Mouse (Mus musculus) midbrain, embryonic 11.5 days (tissue): Measurements from ENCODE around the gene Mdga2. TPM values are rescaled to one million over a fixed set of nuclear protein-coding genes. Genes with fewer than 3 reads are reported as not detected.

Experiments used
- ATAC-seq: fragments of 200-750 bp; cut with Nextera tagmentation; 2 replicates; pipeline ENCODE4 v1.8.0; 2017; ENCODE audit warnings: moderate TSS enrichment, moderate library complexity; ENCODE audit not compliant: low FRiP score
- DNase-seq: peaks from one replicate; pipeline ENCODE4 v3.0.0; 2015; ENCODE audit warnings: low spot score; ENCODE audit errors: missing footprints
- H3K27ac ChIP-seq: fragments of 300-500 bp; sonication (generic); 2 replicates; pipeline ENCODE4 v1.5.1; 2014; ENCODE audit warnings: low read depth, low read length
- H3K27me3 ChIP-seq: fragments of 300-500 bp; sonication (generic); 2 replicates; pipeline ENCODE4 v1.6.1; 2014; ENCODE audit warnings: mild to moderate bottlenecking, low read length, moderate library complexity, mixed read lengths; ENCODE audit not compliant: control insufficient read depth, insufficient read depth
- H3K36me3 ChIP-seq: fragments of 300-500 bp; sonication (generic); 2 replicates; pipeline ENCODE4 v1.6.1; 2014; ENCODE audit warnings: mild to moderate bottlenecking, low read length, moderate library complexity, mixed read lengths; ENCODE audit not compliant: control insufficient read depth, insufficient read depth
- H3K4me1 ChIP-seq: fragments of 300-500 bp; sonication (generic); 2 replicates; pipeline ENCODE4 v1.6.1; 2014; ENCODE audit warnings: low read length; ENCODE audit not compliant: control insufficient read depth, insufficient read depth
- H3K4me2 ChIP-seq: fragments of 300-500 bp; sonication (generic); 2 replicates; pipeline ENCODE4 v1.6.1; 2014; ENCODE audit warnings: mild to moderate bottlenecking, moderate library complexity
- H3K4me3 ChIP-seq: fragments of 300-500 bp; sonication (generic); 2 replicates; pipeline ENCODE4 v1.5.1; 2014; ENCODE audit warnings: low read depth, low read length
- H3K9ac ChIP-seq: fragments of 300-500 bp; sonication (generic); 2 replicates; pipeline ENCODE4 v1.6.1; 2014; ENCODE audit warnings: low read length
- H3K9me3 ChIP-seq: fragments of 300-500 bp; sonication (generic); 2 replicates; pipeline ENCODE4 v1.6.1; 2016; ENCODE audit warnings: low read length; ENCODE audit not compliant: control insufficient read depth
- WGBS: fragments of 180-500 bp; shearing (Covaris S2); extraction: QIAGEN DNeasy Blood & Tissue Kit; methylation state at CpG from one replicate; pipeline ENCODE4 v1.1.7; 2014; 5-methylcytosine and 5-hydroxymethylcytosine counted together
- polyA plus RNA-seq: library from polyadenylated mRNA; unstranded; fragments of >200 nt; fragmentation: Nextera tagmentation; extraction: Ambion mirVana; gene quantifications from 2 replicates; pipeline ENCODE4 v1.2.1, GENCODE M21; 2014

Mdga2 gene
- polyA plus RNA-seq, 1 experiment from 2014 or later = 4.0 TPM

DNA sequence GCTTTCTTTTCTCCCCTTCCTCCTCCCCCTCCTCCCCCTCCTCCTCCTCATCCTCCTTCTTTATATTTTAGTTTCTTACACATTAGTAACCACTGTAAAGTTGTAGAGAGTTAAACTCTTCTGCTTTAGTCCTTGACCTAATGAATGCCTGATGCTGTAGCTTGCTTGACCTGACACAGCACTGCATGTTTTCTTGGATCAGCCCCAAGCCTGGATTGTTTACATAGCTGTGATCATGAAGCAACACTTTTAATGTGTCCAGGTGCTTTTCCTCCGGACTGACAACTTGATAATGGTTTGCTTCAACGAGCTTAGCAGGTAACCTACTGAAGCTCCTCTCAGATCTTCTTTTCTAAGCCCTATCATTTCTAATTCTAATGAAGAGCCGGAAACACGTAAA lies 723.1 kb downstream of the Mdga2 start:
- ATAC-seq = no peak
- Histone ChIP-seq H3K9me3 (no peaks in the 10 kb centered on the region), H3K4me3 (no peak overlapping the region), H3K9ac (no peak overlapping the region), H3K27ac (no peak overlapping the region), H3K4me2 (no peak overlapping the region), H3K4me1 (no peaks in the 10 kb centered on the region), H3K36me3 (no peaks in the 10 kb centered on the region), H3K27me3 (no peaks in the 10 kb centered on the region)
- WGBS = 79% methylated on average over 4 of the region's 4 CpGs
- DNase-seq = no peak

GRCm38 (mm10) chr12:66470868-66471267 lies 751.5 kb downstream of the Mdga2 start:
- 43% methylated on average over 4 of the region's 4 CpGs for WGBS
- Histone ChIP-seq H3K36me3 (no peaks in the 10 kb centered on the region), H3K27ac (no peak overlapping the region), H3K4me3 (no peak overlapping the region), H3K9ac (no peak overlapping the region), H3K4me2 (no peak overlapping the region), H3K27me3 (no peaks in the 10 kb centered on the region), H3K4me1 (peaks cover 4% of the 10 kb centered on the region; the same call in 1 of the 2 replicates), H3K9me3 (no peaks in the 10 kb centered on the region)
- ATAC-seq (peak; percentile 59; the same call in 1 of the 2 replicates), DNase-seq (no peak)

GRCm38 (mm10) chr12:66470243-66470863 lies 752.0 kb downstream of the Mdga2 start:
- H3K9me3 ChIP-seq = no peaks in the 10 kb centered on the region
- H3K4me3 ChIP-seq = no peak overlapping the region
- H3K36me3 ChIP-seq = no peaks in the 10 kb centered on the region
- 67% methylated on average over 8 of the region's 8 CpGs for WGBS
- no peak overlapping the region for H3K4me2 ChIP-seq
- ATAC-seq (peak; percentile 73), DNase-seq (peak; percentile 92)
- H3K27me3 ChIP-seq = no peaks in the 10 kb centered on the region
- H3K4me1 ChIP-seq = peaks cover 4% of the 10 kb centered on the region; the same call in 1 of the 2 replicates
- H3K9ac ChIP-seq = no peak overlapping the region
- no peak overlapping the region for H3K27ac ChIP-seq

DNA sequence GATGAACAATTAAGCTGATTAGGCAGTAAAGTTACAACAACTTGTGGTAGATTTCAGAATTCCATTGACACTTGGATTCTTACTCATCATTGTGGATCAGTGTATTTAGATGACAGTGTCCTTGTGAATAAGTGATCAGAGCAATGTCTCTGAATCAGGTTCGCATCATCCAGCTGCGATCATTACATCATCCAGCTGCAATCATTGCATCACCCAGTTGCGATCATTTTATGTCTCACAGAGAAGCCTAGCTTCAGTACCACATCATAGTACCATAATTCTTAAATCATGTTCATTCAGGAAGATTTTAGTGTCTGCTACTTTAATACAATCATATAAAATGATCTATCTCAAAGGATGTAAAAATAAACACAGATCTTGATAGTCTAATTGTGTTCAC lies 756.8 kb downstream of the Mdga2 start:
- DNase-seq (no peak), ATAC-seq (no peak)
- peaks cover 3% of the 10 kb centered on the region; the same call in 1 of the 2 replicates for H3K4me1 ChIP-seq
- WGBS = 98% methylated on average over 3 of the region's 3 CpGs
- H3K9me3 ChIP-seq = no peaks in the 10 kb centered on the region
- H3K9ac ChIP-seq = no peak overlapping the region
- H3K36me3 ChIP-seq = no peaks in the 10 kb centered on the region
- no peak overlapping the region for H3K27ac ChIP-seq
- H3K4me3 ChIP-seq = no peak overlapping the region
- H3K27me3 ChIP-seq = no peaks in the 10 kb centered on the region
- H3K4me2 ChIP-seq = no peak overlapping the region

DNA sequence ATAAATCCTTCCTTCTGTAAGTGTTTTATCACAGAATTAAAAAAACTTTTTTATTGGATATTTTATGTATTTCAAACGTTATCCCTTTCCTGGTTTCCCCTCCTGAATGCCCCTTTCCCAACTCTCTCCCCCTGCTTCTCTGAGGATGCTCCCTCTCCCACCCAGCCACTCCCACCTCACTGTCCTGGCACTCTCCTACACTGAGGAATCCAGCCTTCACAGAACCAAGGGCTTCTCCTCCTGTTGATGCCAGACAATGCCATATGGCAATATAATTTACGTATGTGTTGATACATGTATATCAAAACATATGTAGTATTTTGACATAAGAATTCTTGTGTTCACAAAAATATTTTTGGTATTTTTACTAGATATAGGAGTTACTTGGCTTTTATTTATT lies 779.0 kb downstream of the Mdga2 start:
- no peak overlapping the region for H3K4me3 ChIP-seq
- H3K36me3 ChIP-seq = no peaks in the 10 kb centered on the region
- no peak overlapping the region for H3K27ac ChIP-seq
- H3K4me2 ChIP-seq = no peak overlapping the region
- ATAC-seq (no peak), DNase-seq (no peak)
- H3K27me3 ChIP-seq = no peaks in the 10 kb centered on the region
- no peaks in the 10 kb centered on the region for H3K4me1 ChIP-seq
- WGBS = 67% methylated on average over 2 of the region's 2 CpGs
- no peaks in the 10 kb centered on the region for H3K9me3 ChIP-seq
- no peak overlapping the region for H3K9ac ChIP-seq
